Mouse (Mus musculus) E14TG2a.4 (cell line): ENCODE results near the gene 1700061G19Rik.

Experiments used
- CTCF ChIP-seq: conservative IDR thresholded peaks from 2 replicates; pipeline ENCODE4 v1.5.1; 2014; ENCODE audit warnings: low read length
- NANOG ChIP-seq: IDR thresholded peaks from 2 replicates; pipeline ENCODE4 v1.6.1; 2014; ENCODE audit warnings: borderline replicate concordance, low read length, mixed read lengths
- POU5F1 ChIP-seq: IDR thresholded peaks from 2 replicates; pipeline ENCODE4 v1.6.1; 2014; ENCODE audit warnings: low read length, borderline replicate concordance

DNA sequence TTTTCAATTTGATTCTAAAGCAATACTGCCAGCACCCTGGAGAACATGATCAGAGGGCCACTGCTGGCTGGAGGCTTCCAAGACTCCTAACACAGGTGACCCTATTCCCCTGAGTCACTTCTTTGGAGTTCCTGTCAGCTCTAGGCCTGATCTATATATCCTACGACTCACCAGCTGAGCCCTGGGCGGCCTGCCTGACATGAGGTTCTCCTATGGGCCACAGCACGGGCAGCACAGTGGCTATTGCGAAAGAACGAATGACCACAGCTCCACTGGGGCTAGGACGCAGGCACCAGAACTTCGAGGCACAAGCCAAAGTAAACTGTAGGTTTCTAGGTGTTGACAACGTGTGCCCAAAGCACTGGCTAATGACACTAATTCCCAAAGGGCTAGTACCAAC lies 54.7 kb downstream of the 1700061G19Rik start:
- TF ChIP-seq CTCF (no peak), POU5F1 (no peak), NANOG (no peak)
